Mouse (Mus musculus) left cerebral cortex, postnatal 14 days (tissue): ENCODE data around the gene Zfand3. TPM values are rescaled to one million over a fixed set of nuclear protein-coding genes. Genes with fewer than 3 reads are reported as not detected.

Source experiments
- DNase-seq, 2 experiments: peaks; one replicate each; pipeline ENCODE4 v3.0.0; 2021 to 2022; ENCODE audit warnings: low spot score in 2 of 2, mixed read lengths in 1 of 2
- intact Hi-C: fragments of 180-260 bp; cut with DNase I; formaldehyde crosslinking; loops from one replicate; pipeline ENCODE4 v1.15.1; 2025
- total RNA-seq, 2 experiments: library from RNA; stranded (reverse); gene quantifications; 2 replicates each; pipeline ENCODE4 v1.2.3; 2021

Gene Zfand3
- total RNA-seq, 2 experiments from 2014 or later: 106 to 114 TPM

DNA sequence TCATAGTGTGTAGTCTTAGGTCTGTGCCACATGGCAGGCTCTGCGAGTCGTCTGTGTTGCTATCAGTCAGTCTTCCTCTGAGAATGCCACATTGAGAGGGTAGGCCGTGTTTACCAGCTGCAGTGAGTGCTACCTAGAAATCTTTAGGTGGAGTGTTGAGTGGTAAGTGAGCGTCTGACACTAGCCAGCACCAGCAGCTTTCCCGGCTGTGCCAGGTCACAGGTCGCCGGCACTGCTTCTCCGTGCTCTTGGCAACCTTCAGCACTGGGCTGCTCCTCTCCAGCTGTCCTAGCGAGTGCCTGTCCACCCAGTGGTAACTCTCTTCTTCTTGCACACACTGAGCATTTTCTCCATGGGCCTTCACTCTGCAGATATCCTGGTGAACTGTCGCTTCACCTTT is 193.9 kb downstream of the Zfand3 start:
- no peak for DNase-seq
- intact Hi-C loops: loop anchor here (5.0 to 10.0 kb wide), 2 partner anchors 81 to 224 kb away; partner anchors contain the start of gene Mdga1

DNA sequence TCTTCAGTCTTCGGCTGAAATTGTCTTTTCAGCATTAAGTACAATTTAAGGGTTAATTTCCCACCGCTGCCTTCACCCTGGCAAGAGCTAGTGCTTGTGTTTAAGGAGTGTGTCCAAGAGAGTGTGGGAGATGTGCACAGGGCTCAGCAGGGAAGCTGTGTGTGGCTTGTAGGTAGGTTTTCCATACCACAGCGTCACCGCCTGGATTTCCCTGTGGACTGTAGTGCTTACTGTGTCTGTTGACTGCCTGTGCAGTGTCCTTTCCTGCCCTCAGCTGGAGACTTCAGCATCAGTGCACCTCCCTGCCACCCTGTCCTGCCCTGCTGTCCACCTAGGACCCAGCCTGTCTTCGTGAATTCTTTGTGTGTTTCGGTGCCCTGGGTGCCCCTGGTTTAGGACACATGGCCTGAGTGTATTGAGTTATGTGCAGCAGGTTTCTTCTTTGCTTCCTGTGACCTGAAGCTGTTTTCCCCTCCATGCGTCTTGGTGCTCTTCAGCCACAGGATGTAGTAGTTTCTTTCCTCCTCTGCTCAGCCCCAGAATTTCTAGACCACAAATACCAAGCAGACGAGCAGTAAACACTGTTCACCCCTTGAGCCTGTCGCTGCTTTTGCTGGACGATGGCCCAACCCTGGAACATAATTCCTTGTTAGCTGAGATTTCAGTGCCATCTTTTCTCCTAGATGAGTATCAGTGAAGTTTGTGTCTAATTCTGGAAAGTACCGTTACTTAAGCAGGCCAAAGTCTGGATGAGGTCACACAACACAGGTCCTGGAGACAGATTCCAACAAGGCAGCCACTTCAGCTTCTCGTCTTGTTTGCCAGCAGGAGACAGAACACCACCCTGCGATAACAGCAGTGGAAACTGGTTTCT is 195.1 kb downstream of the Zfand3 start:
- intact Hi-C loops: loop anchor here (5.0 to 10.0 kb wide), 2 partner anchors 82 to 225 kb away; partner anchors contain the start of gene Mdga1
- DNase-seq: no peak

DNA sequence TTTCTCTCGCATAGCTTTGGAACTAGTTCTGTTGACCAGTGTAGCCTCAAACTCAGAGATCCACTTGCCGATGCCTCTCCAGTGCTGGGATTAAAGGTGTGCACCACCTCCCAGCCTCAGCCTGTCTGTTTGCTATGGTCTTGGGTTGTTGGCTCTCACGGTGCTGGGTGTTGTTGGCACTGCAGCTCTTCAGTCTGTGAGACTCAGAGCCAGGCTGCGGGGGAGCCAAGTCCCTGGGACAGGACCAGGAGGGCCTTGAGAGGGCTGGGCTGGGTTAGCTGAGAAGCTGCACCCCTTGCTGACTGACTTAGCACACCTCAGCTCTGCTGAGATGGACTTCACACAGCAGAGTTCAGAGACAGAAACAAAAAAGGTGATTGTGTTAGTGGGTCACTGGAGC is 195.8 kb downstream of the Zfand3 start:
- DNase-seq: no peak
- intact Hi-C loops: no loop called here

DNA sequence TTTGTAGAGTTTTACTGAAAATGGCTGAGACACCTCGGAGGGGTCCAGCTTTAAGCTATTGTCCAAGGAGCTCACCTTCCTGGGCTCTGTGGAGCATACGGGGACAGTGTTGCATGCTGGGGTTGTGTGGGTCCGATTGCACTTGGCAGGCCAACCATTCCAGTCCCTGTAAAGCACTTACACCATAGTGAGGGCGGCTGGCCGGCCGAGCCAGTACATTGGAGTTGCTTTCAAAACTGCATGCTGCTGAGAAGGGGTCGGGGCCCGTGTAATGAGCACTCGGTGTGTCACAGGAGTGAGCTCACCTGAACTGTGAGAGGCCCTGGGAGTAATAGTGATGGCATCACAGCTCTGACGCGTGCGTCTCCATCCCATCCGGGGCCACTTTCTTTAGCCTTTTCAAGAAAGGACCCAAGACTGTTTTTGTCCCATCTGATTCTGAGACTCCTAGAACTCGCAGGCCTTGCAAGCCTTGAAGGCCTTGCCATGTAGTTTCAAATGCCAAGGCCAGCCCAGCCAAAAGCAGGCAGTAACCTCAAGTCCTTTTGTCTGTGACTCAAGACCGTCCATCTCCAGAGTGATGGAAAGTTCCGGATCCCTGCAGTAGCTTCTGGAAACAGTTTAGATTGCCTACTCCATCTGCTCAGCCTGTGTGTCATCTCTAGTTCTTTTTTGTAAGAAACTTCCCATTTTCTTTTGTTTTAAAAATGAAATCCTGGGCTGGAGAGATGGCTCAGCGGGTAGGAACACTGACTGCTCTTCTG is 200.7 kb downstream of the Zfand3 start:
- no peak for DNase-seq
- intact Hi-C loops: no loop called here

DNA sequence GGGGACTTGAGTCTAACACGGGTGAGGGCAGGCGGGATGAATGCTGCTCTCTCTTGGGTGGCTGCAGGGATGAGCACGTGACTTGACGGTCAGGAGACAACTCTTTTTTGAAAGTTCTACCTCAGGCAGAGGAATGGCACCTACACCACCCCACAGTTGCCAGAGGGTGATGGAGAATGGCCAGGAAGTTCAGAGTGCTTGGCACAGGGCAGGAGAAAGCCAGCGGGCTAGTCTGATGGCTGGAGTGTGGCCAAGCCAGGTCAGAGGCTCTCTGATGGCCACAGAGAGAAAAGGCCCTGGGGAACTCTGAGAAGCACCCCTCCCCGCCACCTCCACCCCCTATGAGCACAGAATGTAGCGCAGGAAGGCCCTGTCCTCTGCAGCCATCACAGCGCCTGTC is 205.7 kb downstream of the Zfand3 start:
- DNase-seq: no peak
- intact Hi-C loops: no loop called here

DNA sequence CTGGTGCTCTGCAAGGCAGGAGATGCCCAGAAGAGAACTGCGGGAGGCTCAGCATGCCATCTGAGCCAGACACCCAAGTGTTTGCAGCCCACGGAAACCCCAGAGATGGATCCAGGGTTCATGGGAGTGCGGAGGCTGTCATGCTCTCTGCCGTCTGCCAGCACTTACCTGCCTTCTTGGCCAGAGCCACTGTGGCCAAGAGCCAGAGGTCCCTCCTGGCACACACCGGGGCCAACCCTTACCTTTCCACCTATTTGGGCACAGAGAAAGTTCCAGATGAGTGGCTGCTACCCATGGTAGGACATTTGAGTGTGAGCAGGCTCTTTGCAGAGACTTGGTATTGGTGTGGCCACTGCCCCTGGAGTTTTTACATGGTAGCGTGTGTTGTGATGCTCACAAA is 206.4 kb downstream of the Zfand3 start:
- no peak for DNase-seq
- intact Hi-C loops: no loop called here

DNA sequence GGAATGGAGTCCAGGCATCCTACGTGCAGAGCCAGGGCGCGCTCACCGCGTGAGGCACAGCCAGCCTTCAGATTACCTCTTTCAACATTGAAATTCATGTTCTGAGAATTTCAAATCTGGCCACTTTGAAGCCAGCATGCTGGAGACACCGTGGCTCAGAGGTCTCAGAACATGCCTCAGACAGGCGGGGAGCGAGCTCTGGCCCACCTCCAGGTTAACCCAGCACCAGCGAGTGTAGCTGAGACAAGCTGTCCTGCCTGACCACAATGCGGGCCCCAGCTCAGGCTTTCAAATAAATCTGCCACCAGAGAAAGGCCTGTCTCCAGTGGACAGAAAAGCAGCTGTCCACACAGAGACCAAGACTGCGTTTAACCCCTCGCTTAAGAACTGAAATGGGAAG is 208.1 kb downstream of the Zfand3 start:
- intact Hi-C loops: no loop called here
- DNase-seq: no peak

DNA sequence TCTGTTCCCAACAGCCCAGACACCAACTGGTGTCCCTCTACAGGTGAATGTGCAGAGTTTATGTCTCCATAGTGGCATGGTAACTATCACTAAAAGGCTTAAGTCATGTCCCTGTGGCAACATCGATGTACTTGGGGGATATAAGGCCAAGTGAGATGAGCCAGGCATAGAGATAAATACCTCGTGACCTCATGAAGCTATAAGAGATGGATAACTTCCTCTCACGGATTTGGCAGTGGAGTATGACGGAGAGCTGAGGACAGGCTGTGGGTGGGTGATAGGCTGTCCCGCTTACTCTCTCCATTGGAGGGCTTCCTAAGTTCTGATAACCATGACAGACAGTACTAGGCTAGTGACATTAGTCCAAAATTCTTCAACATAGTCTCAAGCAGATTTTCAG is 208.8 kb downstream of the Zfand3 start:
- DNase-seq: no peak
- intact Hi-C loops: no loop called here

DNA sequence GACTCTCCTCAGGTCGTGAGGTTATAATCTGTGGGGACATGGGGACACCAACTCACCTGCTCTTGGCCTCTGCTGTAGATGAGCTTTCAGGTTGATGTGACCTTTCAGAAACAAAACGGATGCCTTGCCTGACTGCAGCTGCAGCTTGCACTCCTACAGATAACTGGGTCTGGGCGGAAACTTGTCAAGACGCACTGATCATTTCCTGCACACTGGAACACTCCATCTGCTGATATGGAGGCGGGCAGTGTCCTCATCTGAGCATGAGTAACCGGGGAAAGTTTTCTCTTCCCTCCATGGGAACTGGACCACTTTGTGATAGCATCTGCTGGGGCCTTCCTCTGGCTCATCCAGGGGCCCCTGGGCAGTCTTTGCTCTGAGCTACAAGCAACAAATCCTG is 209.9 kb downstream of the Zfand3 start:
- DNase-seq: peak; percentile 72 to 82
- intact Hi-C loops: no loop called here

DNA sequence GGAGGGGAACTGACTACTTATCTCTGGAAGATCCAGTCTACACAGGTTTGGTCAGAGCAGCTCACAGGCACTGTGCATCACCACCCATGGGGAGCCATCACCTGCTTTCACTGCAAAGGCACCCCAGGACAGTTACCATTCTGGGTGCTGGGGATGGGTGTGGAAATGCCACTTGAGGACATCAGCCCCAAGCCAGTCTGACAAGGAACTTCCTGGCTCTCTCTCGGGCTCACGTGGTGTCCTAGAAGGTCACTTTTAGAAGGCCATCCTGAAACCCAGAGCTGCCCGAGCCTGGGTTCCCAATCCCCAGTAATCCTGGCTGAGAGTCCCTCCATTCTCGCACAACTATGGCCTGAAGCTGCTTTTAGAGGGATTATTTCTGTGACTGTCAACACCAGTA is 211.2 kb downstream of the Zfand3 start:
- DNase-seq: no peak
- intact Hi-C loops: no loop called here

DNA sequence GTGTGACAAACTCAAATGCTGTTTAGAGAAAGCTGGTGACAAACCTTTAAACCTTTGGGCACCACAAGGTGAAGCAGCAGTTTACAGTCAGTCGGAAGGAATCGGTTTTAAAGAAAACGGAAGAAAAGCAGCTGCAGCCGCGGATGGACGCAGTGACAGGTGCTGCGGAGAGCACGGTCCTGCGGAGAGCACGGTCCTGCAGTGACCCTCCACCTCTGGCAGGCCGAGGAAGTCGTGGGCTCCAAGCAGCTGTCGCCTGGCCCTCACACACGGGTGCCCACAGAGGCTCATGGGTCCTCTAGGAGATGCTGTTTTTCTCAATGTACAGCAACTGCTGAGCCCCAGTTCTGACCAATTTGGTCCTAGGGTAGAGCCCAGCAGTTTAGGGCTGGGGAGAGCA is 217.1 kb downstream of the Zfand3 start:
- DNase-seq: no peak
- intact Hi-C loops: no loop called here

DNA sequence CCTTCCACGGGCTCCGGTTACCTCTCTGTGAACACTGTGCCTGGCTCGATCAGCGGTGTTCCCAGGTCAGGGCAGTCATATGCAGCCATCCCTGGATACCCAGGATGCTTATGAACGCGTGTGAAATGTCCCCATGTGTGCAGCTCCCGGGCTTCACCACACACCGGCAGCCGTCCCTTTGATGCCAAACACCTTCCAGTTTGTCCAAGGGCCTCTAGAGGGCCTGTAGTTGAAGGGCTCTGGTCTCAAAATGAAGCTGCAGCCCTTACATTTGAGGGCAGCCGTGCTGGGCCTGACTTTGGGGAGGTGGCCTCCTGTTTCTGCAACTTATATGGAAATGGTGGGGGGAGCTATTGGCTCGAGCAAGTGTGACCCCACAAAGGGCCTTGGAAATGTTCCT is 217.8 kb downstream of the Zfand3 start:
- intact Hi-C loops: no loop called here
- no peak for DNase-seq

DNA sequence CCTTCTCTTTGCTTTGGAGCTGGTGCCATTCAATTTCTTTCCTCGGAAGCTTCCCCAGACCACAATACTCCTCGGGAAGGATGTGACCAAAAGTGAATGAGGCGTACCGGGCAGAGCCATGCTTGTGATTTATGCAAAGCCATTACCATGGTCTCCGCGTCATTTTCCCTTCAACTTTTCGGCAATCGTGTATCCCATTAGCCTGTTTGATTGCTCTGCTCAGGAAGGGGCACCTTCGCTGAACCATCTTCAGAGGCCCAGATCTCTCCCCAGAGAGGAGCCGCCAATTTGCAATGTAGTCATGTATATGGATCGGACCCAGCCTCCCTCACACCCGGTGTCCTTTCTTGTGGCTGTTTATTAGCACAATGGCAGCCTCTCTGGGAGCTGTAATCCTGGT is 218.3 kb downstream of the Zfand3 start:
- intact Hi-C loops: no loop called here
- DNase-seq: no peak

DNA sequence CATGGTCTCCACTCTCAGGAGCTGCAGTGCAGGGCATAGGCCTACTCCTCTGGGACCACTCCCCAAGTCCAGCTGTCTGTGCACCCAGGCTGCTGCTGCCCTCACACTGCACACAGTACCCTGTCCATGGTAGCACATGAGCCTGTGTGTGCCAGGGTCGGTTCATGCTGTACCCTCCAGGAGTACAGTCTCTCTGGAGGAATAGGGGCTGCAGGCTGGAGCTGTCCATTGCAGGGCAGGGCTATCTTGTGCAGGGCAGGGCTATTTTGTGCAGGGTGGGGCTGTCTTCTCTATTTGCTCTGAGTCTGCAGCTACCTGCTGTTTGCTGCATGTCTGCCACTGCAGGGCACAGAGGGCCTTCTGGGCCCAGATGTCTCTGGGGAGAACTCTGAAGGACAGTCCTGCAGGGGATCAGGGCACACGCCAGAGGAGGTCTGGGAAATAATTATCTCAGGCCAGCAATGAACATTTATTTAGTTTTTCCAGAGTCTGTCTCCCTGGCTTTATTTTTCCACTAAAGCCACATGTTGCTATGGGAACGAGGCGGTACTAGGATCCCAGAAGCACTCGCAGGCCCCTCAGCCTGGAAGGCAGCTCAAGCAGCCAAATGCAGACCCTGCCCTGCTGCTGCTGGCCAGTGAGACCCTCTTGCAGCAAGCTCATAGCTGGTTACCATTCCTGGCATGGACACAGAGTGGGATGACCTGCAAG is 220.7 kb downstream of the Zfand3 start:
- no peak for DNase-seq
- intact Hi-C loops: no loop called here

DNA sequence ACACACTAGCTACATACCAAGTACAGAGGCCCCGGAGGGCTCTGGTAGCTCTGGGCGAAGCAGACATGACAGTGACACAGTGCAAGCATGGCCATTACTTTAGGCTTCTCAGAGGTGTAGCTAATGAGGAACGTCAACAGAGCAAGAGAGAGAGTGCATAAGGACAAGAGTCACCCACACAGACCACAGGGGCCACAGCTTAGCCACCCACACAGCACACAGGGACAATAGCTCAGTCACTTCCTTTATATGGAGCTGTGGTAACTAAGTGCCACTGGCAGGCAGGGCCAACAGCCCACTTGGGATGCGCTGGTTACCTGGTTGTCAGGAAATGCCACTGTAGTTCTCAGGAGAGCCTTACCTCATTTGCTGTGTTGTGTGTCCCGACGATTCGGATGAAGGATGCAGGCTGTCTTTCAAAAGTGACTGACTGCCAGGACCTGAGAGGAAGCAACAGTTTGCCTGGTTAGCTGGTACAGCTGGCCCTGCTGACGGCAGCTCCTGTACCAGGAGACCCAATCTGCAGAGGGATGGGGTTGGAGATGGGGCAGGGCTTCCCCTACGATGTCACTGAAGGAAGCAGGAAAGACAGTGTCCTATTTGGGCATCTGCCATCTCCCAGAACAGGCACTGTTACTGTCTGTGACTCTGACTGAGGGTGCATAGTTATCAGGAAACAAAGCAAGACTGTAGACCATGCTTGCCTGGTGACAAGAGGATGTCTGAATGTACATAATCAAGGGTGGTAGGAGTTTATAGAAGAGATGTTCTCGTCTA is 224.1 kb downstream of the Zfand3 start:
- intact Hi-C loops: no loop called here
- no peak for DNase-seq

DNA sequence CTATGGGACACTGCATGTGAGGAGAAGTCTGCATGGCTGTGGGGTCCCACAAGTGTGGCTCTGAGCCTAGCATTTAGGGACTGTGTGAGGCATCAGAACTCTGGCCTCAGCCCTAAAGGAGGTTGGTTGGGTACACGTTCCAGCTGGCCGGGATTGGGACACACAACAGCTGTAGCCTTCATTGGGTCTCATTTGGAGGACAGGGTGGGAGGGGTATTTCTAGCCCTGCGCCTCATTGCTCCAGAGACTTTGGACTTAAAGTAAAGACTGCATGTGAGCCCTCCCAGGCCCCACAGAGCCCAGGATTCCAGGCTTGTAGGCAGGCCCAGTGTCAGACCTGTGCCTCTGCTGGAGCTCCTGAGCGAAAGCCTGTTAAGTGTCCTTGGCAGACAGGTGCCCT is 225.9 kb downstream of the Zfand3 start:
- intact Hi-C loops: loop anchor here (10.0 kb wide), 1 partner anchor 224 kb away; no protein-coding TSS in a partner anchor
- no peak for DNase-seq

DNA sequence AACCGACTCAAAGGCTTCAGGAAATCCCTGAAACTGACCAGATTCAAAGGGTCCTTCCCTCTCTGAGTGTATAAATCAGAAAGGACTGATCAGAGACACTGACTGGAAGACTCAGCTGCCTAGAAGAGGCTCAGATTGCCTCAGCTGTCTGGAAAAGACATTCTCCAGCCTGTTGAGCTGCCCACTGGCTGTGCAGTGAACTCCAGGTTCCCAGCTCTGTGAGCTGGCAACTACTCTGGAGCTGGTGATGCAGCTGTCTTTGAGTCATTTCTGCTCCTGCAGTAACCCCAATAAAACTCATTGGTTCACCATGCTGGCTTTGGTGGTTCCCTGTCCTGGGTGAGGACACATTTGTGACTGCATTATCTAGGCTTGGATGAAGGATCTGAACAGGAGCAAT is 226.9 kb downstream of the Zfand3 start:
- intact Hi-C loops: loop anchor here (10.0 kb wide), 1 partner anchor 223 kb away; no protein-coding TSS in a partner anchor
- no peak for DNase-seq

DNA sequence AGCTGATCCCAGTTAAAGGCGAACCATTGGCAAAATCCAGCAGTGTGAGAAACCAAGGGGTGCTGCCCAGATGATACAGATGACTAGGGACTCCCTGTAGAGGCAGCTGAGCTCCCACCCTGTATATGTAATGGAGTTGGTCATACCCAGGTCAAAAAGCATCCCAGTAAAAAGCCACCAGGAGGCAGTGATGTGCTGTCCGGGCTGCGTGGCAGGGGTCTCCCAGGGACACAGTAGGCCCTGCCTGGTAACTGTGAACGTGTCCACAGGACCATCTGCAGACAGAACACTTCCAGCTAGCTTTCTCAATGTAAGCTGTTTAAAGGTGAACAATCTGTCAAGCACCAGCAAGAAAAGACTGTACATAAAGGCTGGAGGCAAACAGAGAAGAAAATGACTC is 228.2 kb downstream of the Zfand3 start:
- intact Hi-C loops: loop anchor here (10.0 kb wide), 1 partner anchor 222 kb away; no protein-coding TSS in a partner anchor

DNA sequence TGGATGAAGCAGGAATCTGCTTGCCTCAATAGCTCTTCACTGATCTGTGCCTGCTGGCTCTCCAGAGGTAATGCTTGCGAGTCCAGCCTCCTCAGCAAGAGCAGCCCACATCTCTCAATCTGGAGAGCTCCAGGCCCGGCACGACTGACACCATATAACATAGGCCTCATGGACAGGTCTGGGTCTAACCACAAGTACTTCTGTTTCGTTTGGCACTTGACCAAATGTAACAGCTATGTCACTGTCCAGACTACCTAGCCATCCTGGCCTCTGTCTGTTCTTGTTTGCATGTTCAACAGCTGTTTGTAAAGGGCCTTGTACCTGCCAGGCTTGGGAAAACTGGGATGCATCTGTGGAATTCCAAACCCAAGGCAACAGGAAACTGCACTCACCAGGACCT is 230.8 kb downstream of the Zfand3 start:
- no peak for DNase-seq
- intact Hi-C loops: loop anchor here (10.0 kb wide), 1 partner anchor 219 kb away; no protein-coding TSS in a partner anchor

More for the DNA sequence above, 228.2 kb downstream of the Zfand3 start:
- peak in 1 of 2 experiments; percentile 49 for DNase-seq
